Mouse (Mus musculus): ENCODE results near the gene Paqr5.

GRCm38 (mm10) chr9:62032206-62032605, 5.5 kb upstream of the Paqr5 start:
- no peak for TF ChIP-seq CTCF (IDR thresholded peaks at IDR 0.05; ENCODE audit: insufficient read depth, low read depth, low read length)
- no peak for TF ChIP-seq POLR2A (IDR thresholded peaks at IDR 0.05; ENCODE audit: insufficient read depth, low read depth, low read length)

All from olfactory bulb, adult 2 months (tissue).